Mouse (Mus musculus): Measurements from ENCODE around the gene Plscr1. TPM values are rescaled to one million over a fixed set of nuclear protein-coding genes. Genes with fewer than 3 reads are reported as not detected.

Plscr1 gene
- polyA plus RNA-seq, 1 experiment from 2014 or later = 9.8 TPM

DNA sequence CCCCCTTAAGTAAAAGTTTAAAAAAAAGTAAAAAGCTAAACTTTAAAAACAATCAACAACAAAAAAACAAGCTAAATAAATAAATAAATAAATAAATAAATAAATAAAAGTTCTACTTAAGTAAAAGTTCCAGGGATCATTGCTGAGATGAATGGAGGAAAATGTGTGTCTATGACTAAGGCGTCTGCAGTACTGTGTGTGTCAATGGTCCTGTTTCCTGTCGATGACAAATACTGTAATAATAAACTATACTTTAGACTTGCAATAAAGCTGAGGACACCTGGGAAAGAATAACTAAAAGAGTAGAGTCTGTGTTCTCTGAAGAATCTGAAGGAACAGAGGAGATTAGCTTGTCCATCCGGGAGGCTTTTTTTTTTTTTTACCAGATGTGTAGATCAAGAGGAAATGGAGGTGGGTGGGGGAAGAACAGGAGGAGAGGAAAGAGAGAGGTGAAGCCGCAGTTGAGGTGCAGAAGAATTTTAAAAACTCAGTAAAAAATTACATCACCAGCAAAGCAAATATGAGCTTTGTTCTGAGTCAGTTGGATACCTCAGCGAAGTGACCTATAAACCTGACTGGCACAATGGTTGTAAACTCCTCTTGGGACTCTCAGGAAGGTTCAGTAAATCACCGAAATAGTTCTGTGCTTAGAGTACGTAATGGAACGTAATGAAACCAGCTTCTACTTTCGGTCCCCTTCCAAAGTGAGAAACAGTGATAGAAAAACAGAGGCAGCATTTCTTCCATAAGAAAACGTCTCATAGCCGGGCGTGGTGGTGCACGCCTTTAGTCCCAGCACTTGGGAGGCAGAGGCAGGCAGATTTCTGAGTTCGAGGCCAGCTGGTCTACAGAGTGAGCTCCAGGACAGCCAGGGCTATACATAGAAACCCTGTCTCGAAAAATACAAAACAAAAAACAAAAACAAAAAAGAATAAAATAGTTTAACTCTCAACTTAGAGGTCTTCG is 20.4 kb upstream of the Plscr1 start:
- no peaks in the 10 kb centered on the region for H3K79me2 ChIP-seq (ENCODE audit: inconsistent target)
- WGBS (ENCODE audit: missing documents) = 80% methylated on average over 16 of the region's 16 CpGs
- H3K27ac ChIP-seq = no peak overlapping the region
- no peak overlapping the region for H3K4me3 ChIP-seq (ENCODE audit: inconsistent target)
- no peaks in the 10 kb centered on the region for H3K36me3 ChIP-seq (ENCODE audit: inconsistent target)

DNA sequence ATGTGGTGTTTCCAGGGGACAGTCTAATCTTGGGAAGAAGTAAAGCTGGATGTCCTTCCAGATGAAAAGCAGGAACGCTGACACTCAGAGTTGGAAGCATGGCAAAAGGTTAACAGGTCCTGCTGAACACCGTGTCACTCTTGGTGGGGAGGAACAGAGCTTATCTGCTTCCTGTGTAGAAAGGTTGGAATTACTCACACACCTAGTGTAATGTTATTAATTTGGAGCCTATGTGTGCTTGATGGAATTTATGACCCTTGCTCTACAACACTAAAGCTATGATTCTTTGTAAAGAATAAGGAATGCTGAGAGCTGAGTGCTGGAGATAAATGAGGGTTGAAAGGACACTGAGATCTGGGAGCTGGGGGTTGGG is 19.7 kb upstream of the Plscr1 start:
- no peak overlapping the region for H3K27ac ChIP-seq
- WGBS (ENCODE audit: missing documents) = 56% methylated on average over 2 of the region's 2 CpGs
- no peaks in the 10 kb centered on the region for H3K36me3 ChIP-seq (ENCODE audit: inconsistent target)
- H3K4me3 ChIP-seq (ENCODE audit: inconsistent target) = no peak overlapping the region
- no peaks in the 10 kb centered on the region for H3K79me2 ChIP-seq (ENCODE audit: inconsistent target)

DNA sequence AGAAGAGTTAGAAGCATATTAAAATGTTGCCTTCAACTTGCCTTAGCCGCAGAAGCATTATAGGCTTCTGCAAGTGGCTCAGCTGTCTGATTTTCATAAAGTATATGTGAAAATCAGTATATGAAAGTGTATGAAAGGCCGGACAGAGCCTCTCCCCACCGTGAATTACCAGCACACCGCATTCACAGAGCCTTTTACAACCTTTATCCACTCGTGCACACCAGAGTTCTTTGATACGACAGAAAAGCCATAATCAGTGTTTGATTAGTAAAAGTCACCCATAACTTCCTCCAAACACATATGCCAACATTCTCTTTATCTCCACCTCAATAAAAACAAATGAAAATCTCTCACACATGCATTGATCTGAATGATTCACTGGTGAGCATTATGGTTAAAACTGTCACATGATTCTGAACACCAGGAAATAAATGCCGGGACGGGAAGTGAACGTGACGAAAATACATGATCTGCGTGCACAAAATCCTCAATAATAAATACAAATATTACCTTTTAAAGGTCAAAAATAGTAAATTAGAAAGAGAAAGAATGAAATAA is 14.6 kb upstream of the Plscr1 start:
- 93% methylated on average over 11 of the region's 11 CpGs for WGBS (ENCODE audit: missing documents)
- no peaks in the 10 kb centered on the region for H3K79me2 ChIP-seq (ENCODE audit: inconsistent target)
- no peak overlapping the region for H3K27ac ChIP-seq
- no peak overlapping the region for H3K4me3 ChIP-seq (ENCODE audit: inconsistent target)
- no peaks in the 10 kb centered on the region for H3K36me3 ChIP-seq (ENCODE audit: inconsistent target)

DNA sequence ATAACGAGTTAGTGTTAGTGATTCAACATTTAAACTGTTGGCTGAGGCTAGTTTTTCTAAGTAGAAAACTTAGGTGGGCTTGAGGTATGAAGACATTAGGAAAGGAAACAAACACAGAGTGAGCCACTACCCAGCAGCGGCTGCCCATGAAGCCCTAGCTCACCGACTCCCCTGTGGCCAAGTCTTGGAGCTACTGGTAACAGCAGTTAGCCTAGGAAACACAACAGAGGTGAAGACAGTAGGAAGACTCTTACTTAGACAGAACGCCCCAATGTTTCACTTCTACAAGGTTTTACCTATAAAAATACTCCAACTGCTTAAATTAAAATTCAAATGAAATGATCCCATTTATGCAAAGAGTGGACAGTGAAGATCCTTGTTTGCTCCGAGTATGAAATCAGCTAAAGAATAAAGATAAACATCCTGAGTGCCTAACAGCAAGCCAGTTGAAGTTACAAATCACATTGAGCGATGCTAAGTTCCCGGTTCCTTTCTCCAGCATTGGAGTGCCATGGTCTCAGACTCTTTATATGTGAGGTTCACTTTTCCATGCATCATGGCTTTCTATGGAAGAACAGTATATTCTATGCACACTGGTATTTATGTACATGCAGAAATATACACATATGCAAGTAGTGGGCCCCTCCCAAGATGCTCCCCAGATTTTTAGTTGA is 640 bp upstream of the Plscr1 start:
- Histone ChIP-seq H3K79me2 (ENCODE audit: inconsistent target) (peaks cover 27% of the 10 kb centered on the region), H3K27ac (no peak overlapping the region), H3K4me3 (ENCODE audit: inconsistent target) (no peak overlapping the region), H3K36me3 (ENCODE audit: inconsistent target) (no peaks in the 10 kb centered on the region)
- WGBS (ENCODE audit: missing documents) = 85% methylated on average over 7 of the region's 7 CpGs

DNA sequence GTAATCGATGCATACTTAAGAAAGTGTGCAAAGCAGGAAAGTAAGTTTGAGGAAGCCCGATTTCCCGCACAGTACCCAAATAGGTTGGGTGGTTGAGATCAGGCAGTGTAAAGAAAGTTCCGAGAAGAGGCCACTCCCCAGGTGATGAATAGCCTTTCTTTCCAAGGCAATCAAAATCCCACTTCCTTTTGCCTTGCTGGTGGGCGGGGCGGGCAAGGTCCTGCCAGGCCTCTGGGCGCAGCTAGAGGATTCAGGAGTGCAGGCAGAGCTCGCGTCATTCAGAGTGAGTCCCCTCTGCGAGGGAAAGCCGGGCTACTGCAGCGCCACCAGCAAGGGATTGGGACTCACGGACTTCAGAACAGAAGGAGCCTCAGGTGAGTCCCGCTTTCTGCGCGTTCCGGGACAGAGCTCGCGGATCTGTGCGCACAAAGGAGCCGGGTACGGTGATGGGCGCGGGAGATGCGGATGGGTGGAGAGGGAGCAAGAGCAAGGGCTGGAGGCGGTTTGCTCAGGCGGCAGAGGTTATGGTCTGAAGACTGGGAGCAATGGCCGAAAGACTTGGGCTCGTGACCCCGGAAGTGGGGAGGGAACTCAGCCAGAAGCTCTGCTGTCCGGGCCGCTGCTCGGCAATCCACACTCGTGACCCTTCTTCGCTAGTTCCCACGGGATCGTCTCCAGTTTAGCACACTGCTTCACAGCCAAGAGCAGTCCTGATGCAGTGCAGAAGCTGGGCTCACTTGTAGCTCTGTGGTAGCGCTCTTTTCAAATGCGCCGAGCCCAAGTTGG is 630 bp downstream of the Plscr1 start:
- Histone ChIP-seq H3K36me3 (ENCODE audit: inconsistent target) (no peaks in the 10 kb centered on the region), H3K4me3 (ENCODE audit: inconsistent target) (peak overlapping the region; percentile 75), H3K27ac (peak overlapping the region; percentile 86), H3K79me2 (ENCODE audit: inconsistent target) (peaks cover 33% of the 10 kb centered on the region)
- 2% methylated on average over 40 of the region's 40 CpGs for WGBS (ENCODE audit: missing documents)

DNA sequence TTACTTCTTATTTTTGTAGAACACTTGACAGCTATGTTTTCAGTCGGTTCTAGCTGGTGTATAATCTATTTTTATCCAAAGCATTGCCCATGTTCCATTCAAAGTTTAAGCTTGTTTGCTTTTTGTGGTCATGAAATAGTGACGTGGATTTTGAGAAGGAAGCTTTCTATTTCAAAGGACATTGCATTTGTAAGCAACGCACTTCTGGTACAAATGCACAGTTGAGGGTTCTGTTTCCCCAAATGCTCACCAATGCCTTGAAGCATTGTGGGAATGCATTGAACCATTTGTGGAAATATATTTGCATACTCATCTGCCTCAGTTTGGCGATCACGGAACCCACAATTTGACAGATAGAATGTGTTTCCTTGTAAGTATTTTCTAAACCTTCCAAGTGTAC is 3.2 kb downstream of the Plscr1 start:
- no peak overlapping the region for H3K4me3 ChIP-seq (ENCODE audit: inconsistent target)
- no peaks in the 10 kb centered on the region for H3K36me3 ChIP-seq (ENCODE audit: inconsistent target)
- H3K27ac ChIP-seq = no peak overlapping the region
- H3K79me2 ChIP-seq (ENCODE audit: inconsistent target) = peaks cover 41% of the 10 kb centered on the region
- 15% methylated on average over 5 of the region's 5 CpGs for WGBS (ENCODE audit: missing documents)

DNA sequence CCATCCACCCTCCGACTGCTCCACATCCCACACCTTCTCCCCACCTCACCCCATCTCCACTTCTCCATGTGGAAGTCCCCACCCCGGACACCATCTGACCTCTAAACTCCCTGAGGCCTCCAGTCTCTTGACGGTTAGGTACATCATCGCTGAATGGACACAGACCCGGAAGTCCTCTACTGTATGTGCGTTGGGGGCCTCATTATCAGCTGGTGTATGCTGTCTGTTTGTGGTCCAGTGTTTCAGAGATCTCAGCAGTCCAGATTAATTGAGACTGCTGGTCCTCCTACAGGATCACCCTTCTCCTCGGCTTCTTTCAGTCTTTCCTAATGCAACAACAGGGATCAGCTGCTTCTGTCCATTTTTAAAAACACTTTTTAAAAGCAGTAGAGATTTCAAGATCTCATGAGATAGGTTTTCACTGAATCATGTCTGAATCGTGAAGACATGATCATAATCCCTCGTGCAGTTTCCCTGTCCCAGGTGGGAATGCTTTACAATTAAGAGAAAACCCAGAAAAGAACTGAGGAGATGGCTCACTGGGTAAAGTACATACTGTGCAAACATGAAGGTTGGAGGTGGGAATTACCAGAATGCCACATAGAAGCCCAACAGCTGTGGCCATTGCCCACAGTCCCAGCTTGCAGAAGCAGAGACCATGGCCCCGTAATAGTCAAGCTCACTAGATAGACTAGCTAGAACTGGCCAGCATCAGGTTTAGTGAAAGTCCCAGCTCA is 4.2 kb downstream of the Plscr1 start:
- H3K4me3 ChIP-seq (ENCODE audit: inconsistent target) = no peak overlapping the region
- no peak overlapping the region for H3K27ac ChIP-seq
- WGBS (ENCODE audit: missing documents) = 90% methylated on average over 10 of the region's 10 CpGs
- H3K36me3 ChIP-seq (ENCODE audit: inconsistent target) = no peaks in the 10 kb centered on the region
- peaks cover 41% of the 10 kb centered on the region for H3K79me2 ChIP-seq (ENCODE audit: inconsistent target)

DNA sequence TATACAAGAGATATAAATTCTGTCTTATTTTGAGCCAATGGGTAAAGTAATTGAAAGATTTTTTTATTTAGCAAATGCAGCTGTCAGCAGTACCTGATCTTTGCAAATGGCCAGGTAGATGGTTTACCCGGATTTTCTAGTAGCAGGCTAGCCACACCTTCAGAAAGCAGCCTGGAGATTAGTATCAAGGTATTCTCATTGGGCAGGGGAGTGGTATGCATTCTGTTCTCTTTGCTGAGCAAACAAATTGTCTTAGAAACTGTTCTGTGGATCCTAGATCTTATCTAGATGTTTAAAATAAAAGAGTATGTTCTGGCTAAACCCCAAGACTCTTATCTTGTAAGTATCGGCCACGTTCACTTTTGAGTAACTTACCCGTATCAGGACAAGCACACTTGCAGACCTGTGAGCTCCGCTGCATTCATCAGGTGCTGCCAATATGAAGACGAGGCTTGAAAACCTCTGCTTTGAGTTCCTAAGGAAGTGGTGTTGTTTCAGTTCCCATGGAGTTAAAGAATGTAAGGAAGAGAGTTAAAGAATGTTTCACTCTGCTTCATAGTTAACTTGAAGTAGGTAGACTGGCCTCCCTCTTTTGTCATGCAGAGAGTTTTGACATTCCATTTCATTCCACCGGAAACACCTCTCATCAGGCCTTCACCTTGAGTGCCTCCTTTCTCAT is 11.1 kb downstream of the Plscr1 start:
- no peak overlapping the region for H3K27ac ChIP-seq
- H3K79me2 ChIP-seq (ENCODE audit: inconsistent target) = peaks cover 8% of the 10 kb centered on the region; the same call in 1 of the 2 replicates
- WGBS (ENCODE audit: missing documents) = 88% methylated on average over 7 of the region's 7 CpGs
- no peak overlapping the region for H3K4me3 ChIP-seq (ENCODE audit: inconsistent target)
- peaks cover 25% of the 10 kb centered on the region; the same call in 1 of the 2 replicates for H3K36me3 ChIP-seq (ENCODE audit: inconsistent target)

DNA sequence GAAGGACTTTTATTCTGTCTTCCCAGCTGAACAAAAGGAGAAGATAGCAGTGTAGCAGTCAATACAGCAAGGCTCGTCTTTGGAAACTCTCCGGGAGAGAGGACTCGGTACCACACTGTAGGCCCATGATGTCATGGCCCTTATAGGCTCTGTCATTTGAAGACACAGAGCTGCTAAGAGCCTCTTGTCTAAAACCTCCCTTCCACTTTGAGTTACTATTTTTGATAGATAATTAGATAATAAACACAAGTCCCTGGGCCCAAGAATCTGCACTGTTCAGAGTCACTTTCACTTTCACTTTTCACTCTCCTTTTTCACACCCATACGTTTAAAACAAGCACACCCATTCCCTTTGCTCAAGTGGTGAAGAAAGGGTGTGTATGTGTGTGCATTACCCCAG is 16.2 kb downstream of the Plscr1 start:
- H3K27ac ChIP-seq = no peak overlapping the region
- H3K4me3 ChIP-seq (ENCODE audit: inconsistent target) = no peak overlapping the region
- WGBS (ENCODE audit: missing documents) = 81% methylated on average over 3 of the region's 4 CpGs
- H3K79me2 ChIP-seq (ENCODE audit: inconsistent target) = no peaks in the 10 kb centered on the region
- H3K36me3 ChIP-seq (ENCODE audit: inconsistent target) = peaks cover 18% of the 10 kb centered on the region; the same call in 1 of the 2 replicates

DNA sequence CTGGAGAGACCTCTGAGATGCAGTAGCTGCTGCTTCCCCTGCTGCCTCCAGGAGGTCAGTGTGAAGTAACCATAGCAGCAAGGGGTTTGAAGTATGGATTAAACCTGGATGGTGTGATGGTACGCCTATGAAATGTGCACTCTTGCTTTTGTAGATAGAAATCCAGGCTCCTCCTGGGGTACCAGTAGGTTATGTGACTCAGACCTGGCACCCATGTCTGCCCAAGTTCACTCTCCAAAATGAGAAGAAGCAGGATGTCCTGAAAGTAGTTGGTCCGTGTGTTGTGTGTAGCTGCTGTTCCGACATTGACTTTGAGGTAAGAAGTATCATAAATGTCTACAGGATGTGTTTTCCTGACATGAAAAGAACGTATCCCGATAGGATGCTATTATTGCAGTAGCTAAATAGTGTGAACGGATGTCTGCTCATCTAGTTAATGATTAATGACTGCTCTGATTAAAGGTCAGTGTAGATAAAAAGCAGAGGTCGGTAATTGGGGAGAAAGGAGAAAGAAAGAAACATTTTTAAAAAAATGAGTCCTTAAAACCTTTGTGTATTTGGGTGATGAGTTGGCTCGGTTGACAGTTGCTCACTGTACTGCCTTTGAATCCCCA is 17.1 kb downstream of the Plscr1 start:
- Histone ChIP-seq H3K36me3 (ENCODE audit: inconsistent target) (peaks cover 11% of the 10 kb centered on the region; the same call in 1 of the 2 replicates), H3K79me2 (ENCODE audit: inconsistent target) (no peaks in the 10 kb centered on the region), H3K27ac (no peak overlapping the region), H3K4me3 (ENCODE audit: inconsistent target) (no peak overlapping the region)
- WGBS (ENCODE audit: missing documents) = 97% methylated on average over 8 of the region's 8 CpGs

DNA sequence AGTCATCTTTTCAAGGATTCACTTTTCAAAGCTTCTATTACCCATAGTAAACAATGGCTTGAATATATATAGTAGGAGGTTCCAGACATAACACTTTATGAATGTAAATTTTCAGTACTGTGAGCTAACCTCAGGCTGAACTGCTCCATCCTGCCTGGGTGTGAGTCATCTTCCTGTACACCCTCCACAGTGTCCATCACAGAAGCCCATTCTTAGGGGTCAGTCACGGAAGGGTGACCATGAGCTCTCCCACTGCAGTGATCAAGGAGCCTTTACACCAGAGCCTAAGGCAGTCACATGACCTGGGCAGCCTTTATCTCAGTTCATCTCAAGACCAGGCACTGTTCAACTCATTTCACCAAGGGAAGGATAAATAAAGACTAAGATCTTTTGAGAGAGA is 18.2 kb downstream of the Plscr1 start:
- H3K36me3 ChIP-seq (ENCODE audit: inconsistent target) = peaks cover 11% of the 10 kb centered on the region; the same call in 1 of the 2 replicates
- no peak overlapping the region for H3K27ac ChIP-seq
- H3K79me2 ChIP-seq (ENCODE audit: inconsistent target) = no peaks in the 10 kb centered on the region
- WGBS (ENCODE audit: missing documents) = 95% methylated on average over 1 of the region's 1 CpGs
- no peak overlapping the region for H3K4me3 ChIP-seq (ENCODE audit: inconsistent target)

DNA sequence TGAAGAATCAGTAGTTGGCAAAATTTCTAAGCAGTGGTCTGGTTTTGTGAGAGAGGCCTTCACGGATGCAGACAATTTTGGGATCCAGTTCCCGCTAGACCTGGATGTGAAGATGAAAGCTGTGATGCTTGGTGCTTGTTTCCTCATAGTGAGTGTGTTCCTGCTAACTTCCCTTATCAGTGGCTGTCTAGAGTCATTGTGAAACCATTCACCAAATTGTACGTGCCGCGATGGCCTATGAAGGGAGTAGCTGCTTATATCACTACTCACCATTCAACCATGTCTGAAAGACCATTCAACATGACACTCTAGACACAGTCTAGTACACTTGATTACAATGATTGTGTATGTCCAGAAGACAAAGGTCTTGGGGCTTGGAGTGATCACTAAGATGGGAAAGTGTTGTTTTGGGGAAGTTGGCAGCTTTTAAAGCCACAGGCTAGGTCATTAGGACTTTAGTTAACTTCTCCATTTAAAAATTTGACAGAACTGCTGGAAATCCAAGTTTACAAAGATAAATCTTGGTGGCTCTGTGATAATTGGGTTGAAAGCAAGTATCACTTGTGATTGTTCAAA is 20.4 kb downstream of the Plscr1 start:
- Histone ChIP-seq H3K36me3 (ENCODE audit: inconsistent target) (peaks cover 11% of the 10 kb centered on the region; the same call in 1 of the 2 replicates), H3K27ac (peak overlapping the region; percentile 25), H3K4me3 (ENCODE audit: inconsistent target) (no peak overlapping the region), H3K79me2 (ENCODE audit: inconsistent target) (no peaks in the 10 kb centered on the region)
- 21% methylated on average over 5 of the region's 5 CpGs for WGBS (ENCODE audit: missing documents)

DNA sequence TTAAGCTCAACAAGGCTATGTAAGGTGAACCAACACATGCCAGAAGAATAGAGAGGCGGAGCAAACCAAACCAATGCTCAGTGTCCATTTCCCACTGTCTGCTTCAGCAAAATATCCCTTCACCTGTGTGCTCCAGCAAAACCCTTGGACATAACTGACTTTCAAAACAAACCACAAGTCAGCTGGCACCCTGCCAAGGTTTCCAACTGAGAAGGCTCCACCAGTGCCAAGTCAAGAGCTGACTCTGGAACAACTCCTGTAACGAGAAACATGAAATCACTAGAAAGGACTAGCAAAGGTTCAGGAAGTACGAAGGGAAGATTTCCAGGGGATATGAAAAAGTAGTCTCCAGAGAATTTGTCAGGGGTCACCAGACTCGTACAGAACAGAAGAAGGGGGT is 21.4 kb downstream of the Plscr1 start:
- Histone ChIP-seq H3K79me2 (ENCODE audit: inconsistent target) (no peaks in the 10 kb centered on the region), H3K4me3 (ENCODE audit: inconsistent target) (no peak overlapping the region), H3K36me3 (ENCODE audit: inconsistent target) (peaks cover 11% of the 10 kb centered on the region; the same call in 1 of the 2 replicates), H3K27ac (no peak overlapping the region)
- 83% methylated on average over 4 of the region's 4 CpGs for WGBS (ENCODE audit: missing documents)
